Mouse (Mus musculus): ENCODE data around the gene Apba3.

DNA sequence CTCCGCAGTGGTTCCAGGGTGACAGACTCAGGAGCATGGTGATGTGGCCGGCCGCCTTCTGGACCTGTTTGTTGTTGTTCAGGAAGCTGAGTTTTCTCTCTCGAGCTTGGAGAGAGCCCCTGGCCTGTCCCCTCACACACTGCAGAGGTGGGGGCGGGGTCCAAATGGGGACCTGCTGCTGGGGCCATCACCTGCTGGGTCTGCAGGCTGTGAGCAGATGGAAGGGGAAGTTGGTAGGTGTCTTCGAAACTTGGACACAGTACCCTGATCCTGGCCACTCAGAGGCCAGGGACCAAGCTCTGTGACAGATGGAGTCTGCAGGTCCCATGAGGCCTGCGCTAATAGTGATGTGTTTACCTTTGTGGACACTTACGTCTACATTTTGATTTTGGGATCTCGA, 34.6 kb downstream of the Apba3 start:
- TF ChIP-seq CTCF (IDR thresholded peaks at IDR 0.05; ENCODE audit: extremely low read depth, insufficient read length, insufficient replicate concordance, low read depth, low read length) = no peak
- TF ChIP-seq POLR2A (IDR thresholded peaks at IDR 0.05; ENCODE audit: low read depth, low read length) = no peak

Measured in small intestine, adult 2 months (tissue).